Mouse (Mus musculus) midbrain, embryonic 14.5 days (tissue): ENCODE measurements around the gene Cdk14. TPM values are rescaled to one million over a fixed set of nuclear protein-coding genes. Genes with fewer than 3 reads are reported as not detected.

ENCODE experiments used
- ATAC-seq: fragments of 200-750 bp; cut with Nextera tagmentation; 2 replicates; pipeline ENCODE4 v1.8.0; 2017; ENCODE audit warnings: moderate number of reproducible peaks, moderate library complexity; ENCODE audit not compliant: low FRiP score, low TSS enrichment
- DNase-seq: peaks from one replicate; pipeline ENCODE4 v3.0.0-alpha.2; 2015
- H3K27ac ChIP-seq: fragments of 300-500 bp; sonication (generic); replicated peaks from 2 replicates; pipeline ENCODE4 v1.5.1; 2014; ENCODE audit warnings: mild to moderate bottlenecking, low read depth, low read length, moderate library complexity
- H3K27me3 ChIP-seq: fragments of 300-500 bp; sonication (generic); 2 replicates; pipeline ENCODE4 v1.6.1; 2014; ENCODE audit warnings: low read length, control low read depth, mixed read lengths; ENCODE audit not compliant: control insufficient read depth, insufficient read depth
- H3K36me3 ChIP-seq: fragments of 300-500 bp; sonication (generic); 2 replicates; pipeline ENCODE4 v1.6.1; 2014; ENCODE audit warnings: low read length, control low read depth; ENCODE audit not compliant: control insufficient read depth, insufficient read depth
- H3K4me1 ChIP-seq: fragments of 300-500 bp; sonication (generic); 2 replicates; pipeline ENCODE4 v1.6.1; 2014; ENCODE audit warnings: mild to moderate bottlenecking, antibody characterized with exemption, low read length, control low read depth; ENCODE audit not compliant: control insufficient read depth, insufficient read depth
- H3K4me2 ChIP-seq: fragments of 300-500 bp; sonication (generic); 2 replicates; pipeline ENCODE4 v1.6.1; 2014; ENCODE audit warnings: mild to moderate bottlenecking, low read length, moderate library complexity
- H3K4me3 ChIP-seq: fragments of 300-500 bp; sonication (generic); replicated peaks from 2 replicates; pipeline ENCODE4 v1.5.1; 2014; ENCODE audit warnings: low read depth, low read length
- H3K9ac ChIP-seq: fragments of 300-500 bp; sonication (generic); replicated peaks from 2 replicates; pipeline ENCODE4 v1.6.1; 2014; ENCODE audit warnings: mild to moderate bottlenecking, low read length, moderate library complexity
- H3K9me3 ChIP-seq: fragments of 300-500 bp; sonication (generic); 2 replicates; pipeline ENCODE4 v1.6.1; 2016; ENCODE audit warnings: low read length, control low read depth, mixed read lengths; ENCODE audit not compliant: control insufficient read depth
- WGBS: fragments of 180-500 bp; shearing (Covaris S2); extraction: QIAGEN DNeasy Blood & Tissue Kit; methylation state at CpG from one replicate; pipeline ENCODE4 v1.1.7; 2014; 5-methylcytosine and 5-hydroxymethylcytosine counted together
- polyA plus RNA-seq: library from polyadenylated mRNA; unstranded; fragments of >200 nt; fragmentation: Nextera tagmentation; extraction: Ambion mirVana; gene quantifications from 2 replicates; pipeline ENCODE4 v1.2.1, GENCODE M21; 2014

Cdk14 gene
- polyA plus RNA-seq, 1 experiment from 2014 or later, result 54.0 TPM

- H3K4me1 ChIP-seq, result peaks cover 28% of the 10 kb centered on the region
These were observed 562.0 kb downstream of the Cdk14 start for GRCm38 (mm10) chr5:4858032-4858641.

GRCm38 (mm10) chr5:4853503-4853902 lies 566.6 kb downstream of the Cdk14 start:
- H3K4me2 ChIP-seq, result no peak overlapping the region
- H3K9me3 ChIP-seq, result no peaks in the 10 kb centered on the region
- no peak overlapping the region for H3K9ac ChIP-seq
- no peak overlapping the region for H3K27ac ChIP-seq
- DNase-seq, result no peak
- no peaks in the 10 kb centered on the region for H3K27me3 ChIP-seq
- no peak overlapping the region for H3K4me3 ChIP-seq
- ATAC-seq, result no peak
- peaks cover 21% of the 10 kb centered on the region; the same call in 1 of the 2 replicates for H3K4me1 ChIP-seq
- WGBS, result 90% methylated on average over 2 of the region's 2 CpGs
- no peaks in the 10 kb centered on the region for H3K36me3 ChIP-seq

More at GRCm38 (mm10) chr5:4858032-4858641, 562.0 kb downstream of the Cdk14 start:
- Histone ChIP-seq H3K36me3 (no peaks in the 10 kb centered on the region), H3K4me2 (no peak overlapping the region), H3K27ac (peak overlapping the region; percentile 6; the same call in 1 of the 2 replicates), H3K4me3 (no peak overlapping the region), H3K27me3 (no peaks in the 10 kb centered on the region), H3K9me3 (no peaks in the 10 kb centered on the region), H3K9ac (no peak overlapping the region)
- DNase-seq (peak; percentile 59), ATAC-seq (peak; percentile 70)
- WGBS, result 15% methylated on average over 5 of the region's 5 CpGs

- no peak overlapping the region for H3K4me3 ChIP-seq
- no peak overlapping the region for H3K4me2 ChIP-seq
- no peak for ATAC-seq
- DNase-seq, result no peak
- H3K4me1 ChIP-seq, result peaks cover 16% of the 10 kb centered on the region; the same call in 1 of the 2 replicates
- H3K36me3 ChIP-seq, result no peaks in the 10 kb centered on the region
- no peaks in the 10 kb centered on the region for H3K27me3 ChIP-seq
- H3K9me3 ChIP-seq, result no peaks in the 10 kb centered on the region
- no peak overlapping the region for H3K9ac ChIP-seq
- WGBS, result 91% methylated on average over 6 of the region's 6 CpGs
- H3K27ac ChIP-seq, result no peak overlapping the region
These were observed 567.3 kb downstream of the Cdk14 start for GRCm38 (mm10) chr5:4852711-4853320.

GRCm38 (mm10) chr5:4851934-4852710 lies 568.0 kb downstream of the Cdk14 start:
- H3K9me3 ChIP-seq, result no peaks in the 10 kb centered on the region
- peaks cover 13% of the 10 kb centered on the region; the same call in 1 of the 2 replicates for H3K4me1 ChIP-seq
- no peak overlapping the region for H3K4me3 ChIP-seq
- ATAC-seq (no peak), DNase-seq (no peak)
- no peak overlapping the region for H3K4me2 ChIP-seq
- H3K27ac ChIP-seq, result peak overlapping the region; percentile 27; the same call in 1 of the 2 replicates
- H3K36me3 ChIP-seq, result no peaks in the 10 kb centered on the region
- H3K27me3 ChIP-seq, result no peaks in the 10 kb centered on the region
- 88% methylated on average over 9 of the region's 9 CpGs for WGBS
- H3K9ac ChIP-seq, result no peak overlapping the region

- DNase-seq, result peak; percentile 55
- 82% methylated on average over 4 of the region's 4 CpGs for WGBS
- H3K27ac ChIP-seq, result peak overlapping the region; percentile 27
These were observed 568.7 kb downstream of the Cdk14 start for GRCm38 (mm10) chr5:4851245-4851933.

GRCm38 (mm10) chr5:4834819-4835480 lies 585.2 kb downstream of the Cdk14 start:
- Histone ChIP-seq H3K27ac (peak overlapping the region; percentile 62), H3K9me3 (no peaks in the 10 kb centered on the region), H3K27me3 (no peaks in the 10 kb centered on the region), H3K36me3 (no peaks in the 10 kb centered on the region), H3K4me2 (no peak overlapping the region), H3K4me3 (no peak overlapping the region), H3K9ac (peak overlapping the region; percentile 6; the same call in 1 of the 2 replicates), H3K4me1 (peaks cover 18% of the 10 kb centered on the region)
- peak; percentile 64 for DNase-seq
- peak; percentile 43; the same call in 1 of the 2 replicates for ATAC-seq
- WGBS, result 11% methylated on average over 13 of the region's 13 CpGs

More at GRCm38 (mm10) chr5:4851245-4851933, 568.7 kb downstream of the Cdk14 start:
- Histone ChIP-seq H3K27me3 (no peaks in the 10 kb centered on the region), H3K4me1 (peaks cover 13% of the 10 kb centered on the region; the same call in 1 of the 2 replicates), H3K36me3 (no peaks in the 10 kb centered on the region), H3K4me3 (no peak overlapping the region), H3K9me3 (no peaks in the 10 kb centered on the region), H3K9ac (no peak overlapping the region), H3K4me2 (no peak overlapping the region)
- peak; percentile 81 for ATAC-seq

GRCm38 (mm10) chr5:4833940-4834339 lies 586.2 kb downstream of the Cdk14 start:
- peak overlapping the region; percentile 1; the same call in 1 of the 2 replicates for H3K27ac ChIP-seq
- no peak for ATAC-seq
- DNase-seq, result peak; percentile 61
- peaks cover 18% of the 10 kb centered on the region for H3K4me1 ChIP-seq
- H3K9ac ChIP-seq, result no peak overlapping the region
- H3K4me2 ChIP-seq, result no peak overlapping the region
- no peaks in the 10 kb centered on the region for H3K9me3 ChIP-seq
- H3K4me3 ChIP-seq, result no peak overlapping the region
- 17% methylated on average over 11 of the region's 11 CpGs for WGBS
- H3K36me3 ChIP-seq, result no peaks in the 10 kb centered on the region
- no peaks in the 10 kb centered on the region for H3K27me3 ChIP-seq

- Histone ChIP-seq H3K9me3 (no peaks in the 10 kb centered on the region), H3K9ac (no peak overlapping the region), H3K36me3 (no peaks in the 10 kb centered on the region), H3K4me3 (no peak overlapping the region), H3K4me1 (peaks cover 3% of the 10 kb centered on the region; the same call in 1 of the 2 replicates), H3K4me2 (no peak overlapping the region), H3K27me3 (no peaks in the 10 kb centered on the region), H3K27ac (no peak overlapping the region)
- WGBS, result 68% methylated on average over 2 of the region's 2 CpGs
- ATAC-seq (no peak), DNase-seq (no peak)
These were observed 593.2 kb downstream of the Cdk14 start for GRCm38 (mm10) chr5:4826886-4827285.
